Mouse (Mus musculus): ENCODE data around the gene Gm27179.
"Not testable (repeated sequence)": the region's sequence is repeated elsewhere in the genome, so short reads cannot be mapped to it uniquely, and the experiment has no call there.

- not testable (repeated sequence) for TF ChIP-seq POLR2A (IDR thresholded peaks at IDR 0.05; ENCODE audit: low read depth, low read length); CTCF (IDR thresholded peaks at IDR 0.05; ENCODE audit: extremely low read depth, insufficient read length, insufficient replicate concordance, low read depth, low read length)
Observed at GRCm38 (mm10) chr14:69496259-69496658, 16.1 kb downstream of the Gm27179 start.

Measured in small intestine, adult 2 months (tissue).